Mouse (Mus musculus): ENCODE measurements around the gene Stxbp2. TPM values are rescaled to one million over a fixed set of nuclear protein-coding genes. Genes with fewer than 3 reads are reported as not detected.
"Not testable (repeated sequence)": the region's sequence is repeated elsewhere in the genome, so short reads cannot be mapped to it uniquely, and the experiment has no call there.

Gene Stxbp2
- polyA plus RNA-seq (2015; fragmentation: Nextera tagmentation; extraction: Ambion mirVana): 35.1 and 55.6 TPM in 2 replicates

DNA sequence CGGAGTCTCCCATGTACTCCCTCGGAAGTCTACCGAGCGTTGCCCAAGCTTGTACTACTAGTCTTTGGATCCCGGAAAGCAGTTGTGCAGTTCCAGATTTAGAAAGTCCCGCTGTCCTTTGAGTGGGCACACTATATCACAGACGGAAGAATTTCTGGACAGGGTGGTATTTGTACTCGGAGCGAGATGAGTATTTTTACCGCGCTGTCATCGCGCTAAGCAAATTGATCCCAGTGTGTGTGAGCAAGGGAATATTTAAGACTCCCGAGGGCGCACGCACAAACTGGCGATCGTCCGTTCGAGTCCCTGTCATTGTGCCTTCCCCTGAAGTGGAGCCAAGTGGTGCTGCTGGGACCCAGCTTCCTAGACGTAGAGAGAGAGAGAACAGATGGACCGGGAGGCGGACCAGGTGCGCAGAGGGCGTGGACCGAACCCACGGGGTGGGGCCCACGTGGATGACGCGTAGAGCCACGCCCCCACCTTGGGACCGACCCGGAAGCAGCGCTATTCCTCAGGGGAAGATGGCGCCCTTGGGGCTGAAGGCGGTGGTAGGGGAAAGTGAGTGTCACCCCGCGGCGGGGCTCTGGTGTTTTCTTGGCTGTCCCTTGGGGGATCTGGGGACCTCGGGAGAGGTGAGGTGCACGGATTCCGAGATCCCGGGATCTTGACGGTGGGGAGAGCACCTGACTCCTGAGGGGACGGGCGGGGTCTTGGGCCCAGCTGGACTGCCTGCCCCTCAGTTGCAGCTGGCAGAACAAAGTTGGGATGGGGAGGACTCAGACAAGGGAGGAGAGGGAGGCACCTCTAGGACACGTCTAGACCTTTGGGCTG lies at the start of gene Stxbp2:
Gene Stxbp2, plus strand, starts transcription at position 309 of the 831 bp plus-strand sequence.
- peak within 1 kb of the TSS; percentile 69 for H3K4me3 ChIP-seq
- H3K4me2 ChIP-seq: peak within 1 kb of the TSS; percentile 92
- peak within 1 kb of the TSS; percentile 57 for H3K9ac ChIP-seq
- H3K27ac ChIP-seq: no peak within 1 kb of the TSS
- peaks cover 11% of the 10 kb centered on the region for H3K4me1 ChIP-seq (replicated peaks)
- peak; percentile 85 for ATAC-seq (replicated peaks; ENCODE audit: insufficient number of reproducible peaks, insufficient read depth, low FRiP score, low read depth)
- H3K27me3 ChIP-seq: no peaks in the 10 kb centered on the region; the same call in 1 of the 2 replicates
- H3K36me3 ChIP-seq: 0 out of 2 replicates have a peak, but pooled peaks cover 3% of the 10 kb centered on the region
- H3K9me3 ChIP-seq (replicated peaks): no peaks in the 10 kb centered on the region
- WGBS: 4% methylated on average over 46 of the region's 47 CpGs

DNA sequence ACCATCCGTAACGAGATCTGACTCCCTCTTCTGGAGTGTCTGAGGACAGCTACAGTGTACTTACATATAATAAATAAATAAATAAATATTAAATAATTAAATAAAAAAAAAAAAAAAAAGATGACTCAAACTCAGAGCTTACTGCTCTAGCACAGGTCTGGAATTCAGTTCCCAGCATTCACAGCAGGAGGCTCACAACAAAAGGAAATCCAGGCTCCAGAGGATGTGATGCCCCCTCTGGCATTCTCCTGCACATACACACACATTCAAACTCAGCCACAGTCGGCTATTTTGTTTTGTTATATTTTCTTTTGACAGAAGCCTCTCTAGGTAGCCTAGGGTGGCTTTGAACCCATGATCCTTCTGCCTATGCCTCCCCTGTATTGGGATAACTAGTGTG lies 48.8 kb upstream of the Stxbp2 start:
- H3K36me3 ChIP-seq; H3K27ac ChIP-seq; H3K9me3 ChIP-seq (replicated peaks); H3K4me2 ChIP-seq; H3K4me3 ChIP-seq; H3K9ac ChIP-seq; H3K4me1 ChIP-seq (replicated peaks); ATAC-seq (replicated peaks; ENCODE audit: insufficient number of reproducible peaks, insufficient read depth, low FRiP score, low read depth); H3K27me3 ChIP-seq: not testable (repeated sequence)
- WGBS: 80% methylated on average over 3 of the region's 3 CpGs

DNA sequence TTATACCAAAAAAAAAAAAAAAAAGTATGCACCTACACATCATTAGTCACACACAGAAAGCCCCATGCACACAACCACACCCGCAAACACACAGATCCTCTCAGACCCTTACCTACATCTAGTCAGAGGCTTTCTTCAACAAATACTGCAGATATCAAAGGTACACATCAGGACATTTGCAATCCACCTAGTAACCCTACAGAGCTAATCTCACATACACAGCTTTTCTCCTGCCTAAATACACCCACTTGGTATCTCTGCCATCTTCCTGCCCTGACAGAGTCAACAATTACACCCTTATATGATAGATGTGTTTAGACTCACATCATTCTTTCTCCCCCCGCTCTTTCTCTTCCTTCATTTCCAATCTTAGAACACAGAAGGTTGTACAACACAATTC lies 44.3 kb upstream of the Stxbp2 start:
- H3K4me2 ChIP-seq: no peak overlapping the region
- H3K36me3 ChIP-seq: no peaks in the 10 kb centered on the region
- H3K9ac ChIP-seq: no peak overlapping the region
- WGBS: 87% methylated on average over 2 of the region's 2 CpGs
- ATAC-seq (replicated peaks; ENCODE audit: insufficient number of reproducible peaks, insufficient read depth, low FRiP score, low read depth): no peak
- no peaks in the 10 kb centered on the region for H3K9me3 ChIP-seq (replicated peaks)
- peaks cover 11% of the 10 kb centered on the region for H3K4me1 ChIP-seq (replicated peaks)
- H3K27me3 ChIP-seq: peaks cover 20% of the 10 kb centered on the region
- no peak overlapping the region for H3K27ac ChIP-seq
- no peak overlapping the region for H3K4me3 ChIP-seq

DNA sequence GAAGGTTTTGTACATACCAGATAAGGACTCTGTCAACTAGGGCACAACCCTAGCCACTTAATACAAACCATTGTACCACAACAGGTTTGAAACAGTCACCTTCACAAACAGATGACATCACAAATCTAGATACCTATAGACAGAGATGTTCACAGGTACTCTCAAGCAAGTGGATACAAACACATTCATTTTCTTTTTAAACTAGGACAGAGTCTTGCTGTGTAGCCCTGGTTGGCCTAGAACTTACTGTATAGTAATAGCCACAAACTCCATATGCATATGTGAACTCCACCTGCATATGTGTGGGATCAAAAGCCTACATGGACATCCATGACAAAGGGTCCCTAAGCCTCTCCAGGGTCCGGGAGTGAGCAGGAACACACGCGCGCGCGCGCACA lies 43.8 kb upstream of the Stxbp2 start, which contains the start of gene Camsap3:
Gene Camsap3, plus strand, starts transcription at position 301 of the 398 bp plus-strand sequence.
- WGBS: 5% methylated on average over 7 of the region's 7 CpGs
- no peaks in the 10 kb centered on the region for H3K36me3 ChIP-seq
- no peaks in the 10 kb centered on the region for H3K9me3 ChIP-seq (replicated peaks)
- no peak within 1 kb of the TSS for H3K27ac ChIP-seq
- peaks cover 11% of the 10 kb centered on the region for H3K4me1 ChIP-seq (replicated peaks)
- H3K4me2 ChIP-seq: peak within 1 kb of the TSS; percentile 100
- H3K9ac ChIP-seq: peak within 1 kb of the TSS; percentile 71
- ATAC-seq (replicated peaks; ENCODE audit: insufficient number of reproducible peaks, insufficient read depth, low FRiP score, low read depth): no peak
- peak within 1 kb of the TSS; percentile 68 for H3K4me3 ChIP-seq
- peaks cover 20% of the 10 kb centered on the region for H3K27me3 ChIP-seq

DNA sequence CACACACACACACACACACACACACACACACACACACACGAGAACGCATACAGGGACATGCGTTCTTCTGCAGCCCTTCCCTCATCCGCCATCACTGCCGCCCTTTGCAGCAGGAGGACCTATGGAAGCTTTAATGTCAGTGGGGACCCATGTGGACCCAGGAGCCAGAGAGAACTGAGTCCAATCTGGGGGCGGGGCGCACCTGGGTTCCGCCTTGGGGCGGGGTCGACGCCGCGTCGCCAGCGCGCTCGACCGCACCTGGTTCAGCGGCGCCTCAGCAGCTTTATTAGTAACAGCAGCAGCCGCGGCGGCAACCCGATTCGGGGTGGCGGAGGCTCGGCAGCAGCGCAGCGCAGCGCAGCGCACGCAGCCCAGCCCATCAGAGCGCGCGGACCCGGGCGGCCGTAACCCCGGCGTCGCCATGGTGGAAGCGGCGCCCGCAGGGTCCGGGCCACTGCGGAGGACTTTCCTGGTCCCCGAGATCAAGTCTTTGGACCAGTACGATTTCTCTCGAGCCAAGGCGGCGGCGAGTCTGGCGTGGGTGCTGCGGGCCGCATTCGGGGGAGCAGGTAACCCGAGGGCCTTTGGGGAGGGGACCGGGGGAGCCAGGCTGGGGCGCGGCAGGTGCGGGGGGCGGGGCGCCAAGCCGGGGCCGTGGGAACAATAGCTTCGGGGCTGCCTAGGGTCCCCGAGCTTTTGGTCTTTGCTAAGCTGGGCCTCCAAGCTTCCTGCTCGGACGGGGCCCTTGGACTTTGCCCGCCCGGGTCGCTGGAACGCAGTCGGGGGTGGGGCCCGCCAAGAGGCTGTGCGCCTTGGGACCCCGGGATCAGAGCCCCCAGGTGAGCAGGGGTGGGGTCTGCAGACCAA lies 43.1 kb upstream of the Stxbp2 start:
- Histone ChIP-seq H3K27ac (no peak overlapping the region), H3K4me1 (replicated peaks) (peaks cover 11% of the 10 kb centered on the region), H3K36me3 (no peaks in the 10 kb centered on the region), H3K4me2 (peak overlapping the region; percentile 100), H3K9ac (peak overlapping the region; percentile 71), H3K4me3 (peak overlapping the region; percentile 68), H3K27me3 (peaks cover 20% of the 10 kb centered on the region), H3K9me3 (replicated peaks) (no peaks in the 10 kb centered on the region)
- ATAC-seq (replicated peaks; ENCODE audit: insufficient number of reproducible peaks, insufficient read depth, low FRiP score, low read depth): no peak; the same call in 1 of the 2 replicates
- under 1% methylated on average over 76 of the region's 77 CpGs for WGBS

DNA sequence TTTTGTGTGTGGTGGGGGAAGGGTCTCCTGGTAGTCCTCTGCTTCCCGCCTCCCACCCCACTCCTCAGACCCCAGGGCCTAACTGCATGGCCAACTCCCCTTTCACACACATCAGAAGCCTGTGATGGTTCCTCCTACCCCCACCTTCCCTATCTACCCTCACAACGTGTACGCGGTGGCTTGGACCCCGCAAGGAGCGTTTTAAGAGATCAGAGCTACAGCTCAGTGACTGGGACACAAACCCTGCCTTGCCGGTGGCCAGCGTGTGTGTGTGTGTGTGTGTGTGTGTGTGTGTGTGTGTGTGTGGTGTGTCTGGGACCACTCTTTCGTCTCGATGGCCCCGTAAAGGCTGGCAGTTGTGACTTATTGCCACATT lies 42.5 kb upstream of the Stxbp2 start:
- 12% methylated on average over 11 of the region's 11 CpGs for WGBS
- H3K4me1 ChIP-seq (replicated peaks): peaks cover 11% of the 10 kb centered on the region
- peak overlapping the region; percentile 71 for H3K9ac ChIP-seq
- peak overlapping the region; percentile 100 for H3K4me2 ChIP-seq
- no peaks in the 10 kb centered on the region for H3K9me3 ChIP-seq (replicated peaks)
- H3K4me3 ChIP-seq: peak overlapping the region; percentile 68
- no peaks in the 10 kb centered on the region for H3K36me3 ChIP-seq
- peaks cover 20% of the 10 kb centered on the region for H3K27me3 ChIP-seq
- peak; percentile 34 for ATAC-seq (replicated peaks; ENCODE audit: insufficient number of reproducible peaks, insufficient read depth, low FRiP score, low read depth)
- no peak overlapping the region for H3K27ac ChIP-seq

DNA sequence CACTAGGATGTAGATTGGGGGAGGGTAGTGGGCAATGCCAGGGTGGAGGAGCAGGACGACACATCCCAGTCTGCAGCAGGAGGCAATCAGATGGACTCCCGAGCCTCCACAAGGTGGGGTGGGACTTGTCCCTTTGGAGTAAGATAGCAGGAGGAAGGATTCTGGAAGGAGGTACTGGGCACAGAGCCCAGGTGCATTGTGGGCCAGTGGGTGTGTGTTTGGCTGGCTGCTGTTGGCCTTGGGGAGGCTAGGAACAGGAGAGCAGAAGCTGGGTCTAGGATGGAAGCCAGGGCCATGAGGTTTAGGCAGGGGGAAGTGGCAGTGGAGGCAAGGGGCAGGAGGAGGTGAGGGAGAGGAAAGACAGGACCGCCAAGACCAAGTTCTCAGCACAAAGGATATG lies 37.3 kb upstream of the Stxbp2 start:
- H3K4me2 ChIP-seq: no peak overlapping the region
- H3K4me3 ChIP-seq: no peak overlapping the region
- 52% methylated on average over 3 of the region's 3 CpGs for WGBS
- H3K36me3 ChIP-seq: no peaks in the 10 kb centered on the region
- H3K27me3 ChIP-seq: no peaks in the 10 kb centered on the region
- no peaks in the 10 kb centered on the region for H3K9me3 ChIP-seq (replicated peaks)
- H3K4me1 ChIP-seq (replicated peaks): 0 out of 2 replicates have a peak, but pooled peaks cover 4% of the 10 kb centered on the region
- no peak overlapping the region for H3K27ac ChIP-seq
- H3K9ac ChIP-seq: no peak overlapping the region
- ATAC-seq (replicated peaks; ENCODE audit: insufficient number of reproducible peaks, insufficient read depth, low FRiP score, low read depth): no peak

DNA sequence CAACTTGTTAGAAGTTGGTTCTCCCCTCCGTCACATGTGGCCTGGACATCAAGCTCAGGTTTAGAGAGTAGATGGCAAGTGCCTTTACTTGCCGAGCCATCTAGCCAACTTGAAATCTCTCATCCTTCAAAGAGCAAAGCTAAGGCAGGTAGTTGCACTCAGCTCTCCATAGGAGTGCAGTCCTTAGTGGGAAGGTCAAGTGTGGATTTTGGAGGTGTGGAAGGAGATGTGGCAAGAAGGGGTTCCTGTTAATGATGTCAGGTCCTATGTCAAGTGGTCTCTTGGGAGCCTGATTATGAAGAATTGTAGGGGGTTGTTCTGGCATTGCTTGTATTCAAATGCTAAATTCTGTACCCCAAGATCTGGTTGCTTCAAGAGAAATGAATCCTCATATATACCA lies 36.3 kb upstream of the Stxbp2 start:
- H3K4me2 ChIP-seq: no peak overlapping the region
- no peak overlapping the region for H3K4me3 ChIP-seq
- ATAC-seq (replicated peaks; ENCODE audit: insufficient number of reproducible peaks, insufficient read depth, low FRiP score, low read depth): no peak
- H3K36me3 ChIP-seq: no peaks in the 10 kb centered on the region
- no peaks in the 10 kb centered on the region for H3K27me3 ChIP-seq
- 0 out of 2 replicates have a peak, but pooled peaks cover 4% of the 10 kb centered on the region for H3K4me1 ChIP-seq (replicated peaks)
- no peak overlapping the region for H3K9ac ChIP-seq
- WGBS: 85% methylated on average over 2 of the region's 2 CpGs
- H3K27ac ChIP-seq: no peak overlapping the region
- no peaks in the 10 kb centered on the region for H3K9me3 ChIP-seq (replicated peaks)

DNA sequence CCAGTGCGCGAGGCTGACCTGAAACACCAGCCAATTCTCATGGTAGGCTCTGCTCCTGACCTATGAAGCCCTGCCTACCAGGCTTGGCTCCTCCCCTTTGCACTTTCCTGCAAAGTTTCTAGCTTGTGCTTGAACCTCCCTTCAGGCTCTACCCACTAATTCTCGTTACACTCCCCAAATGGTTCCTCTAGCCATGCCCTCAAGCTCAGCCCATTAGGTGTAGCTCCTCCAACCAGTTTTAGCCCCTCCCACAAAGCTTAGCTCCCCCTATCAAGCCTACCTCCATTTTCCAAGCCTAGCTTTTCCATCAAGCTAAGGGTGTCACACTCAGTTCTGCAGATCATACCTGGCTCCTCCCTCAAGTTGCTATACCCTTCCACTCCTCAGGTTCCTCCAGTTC lies 32.7 kb upstream of the Stxbp2 start:
- Histone ChIP-seq H3K4me3 (no peak overlapping the region), H3K27ac (no peak overlapping the region), H3K36me3 (no peaks in the 10 kb centered on the region), H3K4me2 (no peak overlapping the region), H3K9ac (no peak overlapping the region), H3K27me3 (no peaks in the 10 kb centered on the region), H3K9me3 (replicated peaks) (no peaks in the 10 kb centered on the region), H3K4me1 (replicated peaks) (peaks cover 7% of the 10 kb centered on the region; the same call in 1 of the 2 replicates)
- ATAC-seq (replicated peaks; ENCODE audit: insufficient number of reproducible peaks, insufficient read depth, low FRiP score, low read depth): no peak
- 62% methylated on average over 3 of the region's 3 CpGs for WGBS

DNA sequence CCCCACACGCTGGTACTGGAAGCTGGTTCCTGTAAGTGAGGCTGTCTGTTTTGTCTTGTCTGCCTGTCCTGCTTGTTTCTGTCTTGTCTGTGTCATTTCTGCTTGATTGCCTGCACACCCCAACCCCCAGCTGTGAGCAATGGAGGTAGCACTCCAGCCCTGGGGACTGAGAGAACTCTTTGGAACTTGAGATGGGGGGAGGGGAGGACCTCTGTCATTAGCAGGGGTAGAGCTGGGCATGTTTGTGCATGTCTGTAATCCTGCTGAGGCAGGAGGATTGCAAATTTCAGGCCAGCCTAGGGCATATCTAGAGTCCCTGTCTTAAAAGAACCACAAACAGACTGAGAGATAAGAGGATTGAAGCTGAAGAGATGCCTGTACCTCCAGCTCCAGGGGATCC lies 31.5 kb upstream of the Stxbp2 start:
- Histone ChIP-seq H3K4me2 (no peak overlapping the region), H3K27me3 (no peaks in the 10 kb centered on the region), H3K36me3 (no peaks in the 10 kb centered on the region), H3K9me3 (replicated peaks) (no peaks in the 10 kb centered on the region), H3K4me3 (no peak overlapping the region), H3K4me1 (replicated peaks) (peaks cover 4% of the 10 kb centered on the region; the same call in 1 of the 2 replicates), H3K9ac (no peak overlapping the region), H3K27ac (no peak overlapping the region)
- 69% methylated on average over 1 of the region's 1 CpGs for WGBS
- ATAC-seq (replicated peaks; ENCODE audit: insufficient number of reproducible peaks, insufficient read depth, low FRiP score, low read depth): no peak

DNA sequence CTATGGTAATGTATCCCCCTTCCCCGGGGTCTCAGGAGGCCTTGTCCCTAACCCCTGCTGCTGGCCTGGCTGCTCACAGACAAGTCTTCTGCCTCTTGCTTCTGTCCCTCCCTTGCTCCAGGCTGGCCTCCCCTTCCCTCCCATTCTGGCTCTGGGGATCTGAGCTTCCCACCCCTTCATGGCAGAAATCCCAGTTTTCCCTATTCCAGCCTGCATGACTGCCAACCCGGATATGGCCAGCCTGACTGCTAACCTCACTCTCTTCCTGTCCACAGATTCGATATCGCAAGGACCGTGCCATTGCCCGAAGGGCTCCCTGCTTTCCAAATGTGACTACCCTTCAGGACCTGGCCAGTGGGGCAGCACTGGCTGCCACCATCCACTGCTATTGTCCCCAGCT lies 30.4 kb upstream of the Stxbp2 start:
- H3K9ac ChIP-seq: no peak overlapping the region
- H3K4me2 ChIP-seq: no peak overlapping the region
- ATAC-seq (replicated peaks; ENCODE audit: insufficient number of reproducible peaks, insufficient read depth, low FRiP score, low read depth): no peak
- peaks cover 4% of the 10 kb centered on the region; the same call in 1 of the 2 replicates for H3K4me1 ChIP-seq (replicated peaks)
- H3K36me3 ChIP-seq: no peaks in the 10 kb centered on the region
- H3K9me3 ChIP-seq (replicated peaks): no peaks in the 10 kb centered on the region
- H3K4me3 ChIP-seq: no peak overlapping the region
- H3K27ac ChIP-seq: no peak overlapping the region
- H3K27me3 ChIP-seq: no peaks in the 10 kb centered on the region
- WGBS: 64% methylated on average over 6 of the region's 6 CpGs

All from heart, embryonic 15.5 days (tissue).